Mouse (Mus musculus) skeletal muscle tissue, adult 2 months (tissue): Measurements from ENCODE around the gene Sec24b.

Experiments
- DNase-seq: peaks from one replicate; pipeline ENCODE4 v3.0.0-alpha.2; 2012; ENCODE audit warnings: low read depth, low spot score

Sec24b gene

DNA sequence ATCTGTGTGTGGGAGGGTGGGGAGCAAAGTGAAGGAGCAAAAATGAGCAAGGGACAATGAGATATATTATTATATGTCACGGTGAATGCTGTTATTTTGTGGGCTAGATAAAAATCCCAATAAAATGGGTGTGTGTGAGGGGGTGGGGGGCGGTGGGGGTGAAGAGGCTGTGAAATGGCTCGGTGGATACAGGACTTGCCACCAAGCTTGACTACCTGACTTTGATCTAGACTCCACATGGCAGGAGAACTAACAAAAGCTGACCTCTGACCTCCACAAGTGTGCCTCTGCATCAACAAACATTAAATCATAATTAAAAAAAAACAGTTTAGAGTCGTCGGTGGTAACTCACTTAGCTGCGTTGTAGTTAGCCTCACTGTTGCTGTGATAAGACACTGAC is 81.8 kb downstream of the Sec24b start:
- no peak for DNase-seq

- DNase-seq = no peak
Measured at GRCm38 (mm10) chr3:129978716-129979115, 82.6 kb downstream of the Sec24b start.

- no peak for DNase-seq
Measured at GRCm38 (mm10) chr3:129976317-129976716, 85.0 kb downstream of the Sec24b start.

GRCm38 (mm10) chr3:129970529-129971515 is 90.5 kb downstream of the Sec24b start:
- DNase-seq = no peak

GRCm38 (mm10) chr3:129969432-129970395 is 91.6 kb downstream of the Sec24b start, which contains the start of gene Mcub:
Gene Mcub (minus strand): TSS chr3:129970206.
- DNase-seq = peak; percentile 26

DNA sequence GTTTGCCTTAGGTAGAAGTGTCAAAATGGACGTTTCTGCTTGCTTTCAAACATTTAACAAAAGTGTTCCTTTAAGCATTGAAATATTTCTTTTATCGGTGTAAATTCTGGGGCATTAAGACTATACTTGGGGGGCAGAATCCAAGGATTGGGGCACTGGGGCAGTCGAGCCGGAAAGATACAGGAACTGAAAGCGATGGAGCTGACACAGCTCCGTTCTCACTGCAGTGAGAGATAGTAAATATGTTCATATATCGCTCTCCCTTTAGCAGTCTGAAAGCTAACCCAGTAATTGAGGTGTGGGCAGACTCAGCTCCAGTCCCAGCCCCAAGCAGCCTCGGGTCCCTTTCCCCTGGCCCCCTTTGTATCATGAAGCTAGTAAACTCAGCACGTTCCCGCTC is 92.3 kb downstream of the Sec24b start:
- no peak for DNase-seq

- DNase-seq = no peak
Measured at GRCm38 (mm10) chr3:129967874-129968273, 93.5 kb downstream of the Sec24b start.

- DNase-seq = no peak
Measured at GRCm38 (mm10) chr3:129964681-129965080, 96.7 kb downstream of the Sec24b start.

- no peak for DNase-seq
Measured at GRCm38 (mm10) chr3:129962533-129962932, 98.8 kb downstream of the Sec24b start.

DNA sequence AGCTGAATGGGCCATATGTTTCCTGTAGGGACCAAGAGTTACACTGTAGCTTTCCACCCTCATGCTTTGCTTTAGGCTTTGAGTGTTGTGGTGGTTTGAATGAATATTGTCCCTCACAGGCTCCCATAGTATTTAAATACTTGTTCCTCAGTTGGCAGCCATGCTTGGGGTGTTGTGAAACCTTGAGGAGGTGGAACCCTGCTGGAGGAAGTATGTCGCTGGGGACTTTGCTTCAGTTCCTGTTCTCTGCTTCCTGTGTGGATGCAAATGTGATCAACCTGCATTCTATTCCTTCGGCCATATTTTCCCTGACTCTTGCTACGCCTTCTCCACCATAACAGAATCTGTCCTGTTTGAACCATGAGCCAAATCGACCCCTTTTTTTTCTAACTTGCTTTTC is 108.1 kb downstream of the Sec24b start:
- no peak for DNase-seq

DNA sequence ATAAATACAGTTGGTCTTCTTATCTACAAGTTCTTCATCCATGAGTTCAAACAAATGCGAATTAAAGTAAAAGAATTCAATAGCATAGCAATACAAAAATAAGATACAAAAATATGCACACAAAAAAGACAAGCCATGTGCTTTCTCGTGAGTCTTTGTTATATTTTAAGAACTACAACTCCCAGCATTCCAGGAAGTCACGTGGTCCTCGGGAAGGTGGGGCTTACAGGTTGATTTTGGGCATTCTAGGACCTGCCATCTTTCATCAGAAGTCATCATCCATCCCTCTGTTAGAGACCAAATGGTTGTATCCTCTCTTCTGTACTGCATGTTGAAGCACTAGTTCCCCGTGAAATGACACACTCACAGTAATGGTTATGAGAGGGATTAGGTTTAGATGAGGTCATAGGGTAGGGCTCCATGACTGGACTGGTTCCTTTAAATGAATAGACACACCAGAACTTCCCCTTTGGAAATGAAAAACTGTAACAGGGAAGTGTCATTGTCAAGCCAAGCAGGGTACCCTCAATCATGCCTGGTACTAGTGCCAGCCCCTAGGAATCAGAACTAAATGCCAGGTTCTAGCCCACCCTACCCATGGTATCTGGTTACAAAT is 112.1 kb downstream of the Sec24b start:
- no peak for DNase-seq

GRCm38 (mm10) chr3:129948359-129948758 is 113.0 kb downstream of the Sec24b start:
- DNase-seq = peak; percentile 30

DNA sequence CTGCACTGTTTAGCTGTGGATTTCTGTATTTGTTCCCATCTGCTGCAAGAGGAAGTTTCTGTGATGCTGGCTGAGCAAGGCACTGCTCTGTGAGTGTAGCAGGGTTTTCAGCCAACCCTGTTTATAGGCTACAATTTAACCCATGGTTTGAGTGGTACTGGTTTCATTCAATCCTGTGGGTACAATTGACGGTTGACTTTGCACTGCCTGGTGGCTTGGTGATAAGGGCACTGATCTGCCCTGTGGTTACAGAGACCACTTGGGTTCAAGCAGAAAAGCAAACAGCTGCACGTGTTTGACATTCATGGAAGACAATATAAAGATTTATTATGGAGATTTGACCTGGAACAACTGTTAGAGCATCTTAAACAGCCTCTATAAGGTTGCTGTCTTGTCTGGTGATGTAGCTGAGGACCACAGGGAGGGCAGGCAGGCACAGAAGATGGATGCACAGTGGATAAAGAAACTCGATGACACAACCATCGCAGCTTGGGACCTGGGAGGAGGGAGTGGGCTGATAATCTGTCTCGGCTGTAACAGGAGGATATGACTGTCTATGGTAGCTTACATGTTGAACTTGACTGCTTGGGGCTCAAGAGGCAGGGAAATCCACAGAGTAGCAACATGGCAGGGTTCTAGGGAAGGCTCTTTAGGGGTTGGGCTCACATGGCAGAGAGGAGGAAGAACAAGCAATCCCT is 115.0 kb downstream of the Sec24b start:
- DNase-seq = no peak

- no peak for DNase-seq
Measured at GRCm38 (mm10) chr3:129943813-129944212, 117.5 kb downstream of the Sec24b start.

DNA sequence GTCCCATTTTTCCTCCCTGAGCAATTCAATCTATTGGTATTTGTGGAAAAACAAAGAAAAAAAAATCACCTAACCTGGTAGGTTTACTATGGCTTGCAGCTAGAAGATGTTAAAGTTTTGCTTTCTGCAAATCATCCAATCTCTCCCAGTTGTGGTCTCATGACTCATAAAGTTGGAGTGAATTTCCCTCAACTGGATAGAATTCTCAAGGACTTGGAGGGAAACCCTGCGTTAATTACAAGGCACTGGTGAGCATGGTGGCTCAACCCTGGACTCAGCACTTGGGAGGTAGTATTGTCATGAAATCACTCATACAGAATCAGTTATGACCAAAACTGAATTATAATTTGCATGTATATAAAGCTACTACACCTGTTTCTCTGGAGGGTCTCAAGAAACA is 120.1 kb downstream of the Sec24b start:
- no peak for DNase-seq

GRCm38 (mm10) chr3:129940780-129941179 is 120.6 kb downstream of the Sec24b start:
- no peak for DNase-seq

GRCm38 (mm10) chr3:129939058-129939457 is 122.3 kb downstream of the Sec24b start:
- no peak for DNase-seq

GRCm38 (mm10) chr3:129937848-129938247 is 123.5 kb downstream of the Sec24b start:
- DNase-seq = no peak

GRCm38 (mm10) chr3:129936561-129936960 is 124.8 kb downstream of the Sec24b start:
- no peak for DNase-seq
